Mouse (Mus musculus): ENCODE data around the gene Gm5538. TPM values are rescaled to one million over a fixed set of nuclear protein-coding genes. Genes with fewer than 3 reads are reported as not detected.

Gene Gm5538
- not detected in 2 replicates for polyA plus RNA-seq (2011; ENCODE audit: insufficient read length, low read depth, missing spikeins)

DNA sequence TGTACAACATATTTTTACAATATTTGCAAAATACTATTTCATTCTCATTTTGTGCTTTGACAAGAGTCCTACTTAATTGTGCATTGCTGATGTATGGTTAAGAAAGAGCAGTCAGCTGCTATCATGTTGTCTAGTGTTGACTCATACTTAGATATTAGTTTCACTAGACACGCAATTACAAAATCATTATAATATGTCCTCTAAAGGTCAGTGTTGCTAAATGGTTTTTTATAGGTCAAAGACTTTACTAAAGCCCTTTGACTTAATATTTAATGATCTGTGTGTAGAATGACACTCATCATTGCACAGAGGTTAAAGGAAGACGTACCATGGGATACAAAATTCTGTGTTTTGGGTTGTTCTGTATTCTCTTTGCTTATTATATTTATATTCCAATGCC is at the start of gene Gm5538:
Gene Gm5538 (plus strand): TSS at position 301 of the 400 bp plus-strand sequence.
- no peak for TF ChIP-seq POLR2A (IDR thresholded peaks at IDR 0.05; ENCODE audit: low read depth, low read length)
- TF ChIP-seq CTCF (IDR thresholded peaks at IDR 0.05; ENCODE audit: borderline replicate concordance, insufficient read depth, low read length) = no peak
- Histone ChIP-seq H3K27ac (ENCODE audit: insufficient read depth, low read length) (no peak within 1 kb of the TSS), H3K4me1 (ENCODE audit: control insufficient read depth, insufficient read depth, low read length) (no peaks in the 10 kb centered on the region), H3K4me3 (ENCODE audit: insufficient read depth, low read length) (no peak within 1 kb of the TSS)

DNA sequence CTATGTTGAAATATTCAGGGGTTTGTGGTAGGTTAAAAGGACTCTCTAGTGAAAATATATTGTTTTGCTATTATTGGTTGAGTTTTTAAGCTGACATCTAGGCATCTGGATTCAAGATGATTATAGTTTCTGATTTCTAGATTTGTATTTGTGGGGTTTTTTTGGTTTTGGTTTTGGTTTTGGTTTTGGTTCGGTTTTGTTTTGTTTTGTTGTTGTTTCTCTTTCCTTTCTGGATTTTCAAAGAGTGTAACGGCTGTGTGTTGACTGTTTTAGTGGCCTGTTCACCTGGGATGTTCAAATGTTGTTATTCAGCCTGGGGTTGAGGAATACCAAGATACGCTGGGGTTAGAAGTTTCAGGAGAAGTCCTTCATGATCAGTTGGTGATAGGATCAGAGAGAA is 32.2 kb upstream of the Gm5538 start:
- TF ChIP-seq CTCF (IDR thresholded peaks at IDR 0.05; ENCODE audit: borderline replicate concordance, insufficient read depth, low read length) = no peak
- no peak for TF ChIP-seq POLR2A (IDR thresholded peaks at IDR 0.05; ENCODE audit: low read depth, low read length)
- Histone ChIP-seq H3K4me1 (ENCODE audit: control insufficient read depth, insufficient read depth, low read length) (no peaks in the 10 kb centered on the region), H3K27ac (ENCODE audit: insufficient read depth, low read length) (no peak overlapping the region), H3K4me3 (ENCODE audit: insufficient read depth, low read length) (no peak overlapping the region)

DNA sequence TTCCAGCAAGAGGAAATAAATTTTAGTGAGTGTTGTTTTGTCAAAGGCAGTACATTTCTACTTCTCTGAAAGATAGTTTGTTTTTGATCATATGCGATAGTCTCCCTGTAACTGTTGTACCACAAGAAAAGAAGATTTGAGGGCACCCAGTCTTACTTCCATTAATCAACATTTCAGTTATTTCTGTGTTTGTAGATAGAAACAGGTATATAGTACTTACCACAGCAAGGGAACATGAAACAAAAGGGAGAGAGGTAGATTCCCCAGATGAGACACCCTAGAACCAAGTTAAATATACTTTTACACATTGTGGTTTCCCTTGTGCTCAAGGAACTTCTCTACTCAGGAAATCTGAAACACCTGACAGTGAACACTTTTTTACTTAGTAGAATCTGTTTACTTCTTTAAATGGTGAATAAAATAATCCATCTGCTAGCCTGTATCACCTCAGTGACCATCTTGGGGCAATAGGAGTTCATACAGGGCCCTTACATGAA is 26.9 kb upstream of the Gm5538 start:
- TF ChIP-seq CTCF (IDR thresholded peaks at IDR 0.05; ENCODE audit: borderline replicate concordance, insufficient read depth, low read length) (no peak), POLR2A (IDR thresholded peaks at IDR 0.05; ENCODE audit: low read depth, low read length) (no peak)
- H3K27ac ChIP-seq (ENCODE audit: insufficient read depth, low read length) = no peak overlapping the region
- H3K4me1 ChIP-seq (ENCODE audit: control insufficient read depth, insufficient read depth, low read length) = no peaks in the 10 kb centered on the region
- no peak overlapping the region for H3K4me3 ChIP-seq (ENCODE audit: insufficient read depth, low read length)

- Histone ChIP-seq H3K4me3 (ENCODE audit: insufficient read depth, low read length) (no peak overlapping the region), H3K4me1 (ENCODE audit: control insufficient read depth, insufficient read depth, low read length) (no peaks in the 10 kb centered on the region), H3K27ac (ENCODE audit: insufficient read depth, low read length) (no peak overlapping the region)
- TF ChIP-seq POLR2A (IDR thresholded peaks at IDR 0.05; ENCODE audit: low read depth, low read length) (no peak), CTCF (IDR thresholded peaks at IDR 0.05; ENCODE audit: borderline replicate concordance, insufficient read depth, low read length) (no peak)
Measured at GRCm38 (mm10) chr3:59739866-59740265, 10.3 kb downstream of the Gm5538 start.

DNA sequence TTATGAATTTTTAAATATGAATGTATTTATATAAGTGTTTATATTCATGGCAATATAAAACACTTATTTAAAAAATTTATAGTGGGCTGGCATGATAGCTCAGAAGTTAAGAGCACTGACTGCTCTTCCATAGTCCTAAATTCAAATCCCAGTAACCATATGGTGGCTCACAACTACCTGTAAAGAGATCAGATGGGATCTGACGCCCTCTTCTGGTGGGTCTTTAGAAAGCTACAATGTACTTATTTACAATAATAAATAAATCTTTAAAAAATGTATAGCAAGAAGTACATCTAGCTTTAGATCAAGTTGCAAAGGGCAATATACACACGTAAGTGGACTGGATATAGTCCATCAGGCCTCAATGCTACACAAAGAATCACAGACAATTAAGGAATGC is 14.6 kb downstream of the Gm5538 start:
- Histone ChIP-seq H3K27ac (ENCODE audit: insufficient read depth, low read length) (no peak overlapping the region), H3K4me3 (ENCODE audit: insufficient read depth, low read length) (no peak overlapping the region), H3K4me1 (ENCODE audit: control insufficient read depth, insufficient read depth, low read length) (no peaks in the 10 kb centered on the region)
- TF ChIP-seq POLR2A (IDR thresholded peaks at IDR 0.05; ENCODE audit: low read depth, low read length) = no peak
- no peak for TF ChIP-seq CTCF (IDR thresholded peaks at IDR 0.05; ENCODE audit: borderline replicate concordance, insufficient read depth, low read length)

Other genes with a start within 250 kb of the Gm5538 start
- not detected in 2 replicates for gene Gm8298, start 131.3 kb downstream of the Gm5538 start, polyA plus RNA-seq (2011; ENCODE audit: insufficient read length, low read depth, missing spikeins)
- not detected in 2 replicates for gene C130079G13Rik, start 195.4 kb downstream of the Gm5538 start, polyA plus RNA-seq (2011; ENCODE audit: insufficient read length, low read depth, missing spikeins)